Mouse (Mus musculus) hindbrain, embryonic 12.5 days (tissue): Measurements from ENCODE around the gene Ehmt2. TPM values are rescaled to one million over a fixed set of nuclear protein-coding genes. Genes with fewer than 3 reads are reported as not detected.
"Not testable (repeated sequence)": the region's sequence is repeated elsewhere in the genome, so short reads cannot be mapped to it uniquely, and the experiment has no call there.

Experiments used
- ATAC-seq: fragments of 200-750 bp; cut with Nextera tagmentation; 2 replicates; pipeline ENCODE4 v1.8.0; 2017; ENCODE audit warnings: moderate TSS enrichment; ENCODE audit not compliant: low FRiP score
- H3K27ac ChIP-seq: fragments of 300-500 bp; sonication (generic); 2 replicates; pipeline ENCODE4 v1.5.1; 2016; ENCODE audit warnings: mild to moderate bottlenecking
- H3K27me3 ChIP-seq: fragments of 300-500 bp; sonication (generic); 2 replicates; pipeline ENCODE4 v1.6.1; 2016; ENCODE audit warnings: mild to moderate bottlenecking
- H3K36me3 ChIP-seq: fragments of 300-500 bp; sonication (generic); 2 replicates; pipeline ENCODE4 v1.6.1; 2016; ENCODE audit warnings: mild to moderate bottlenecking
- H3K4me1 ChIP-seq: fragments of 300-500 bp; sonication (generic); 2 replicates; pipeline ENCODE4 v1.6.1; 2016
- H3K4me2 ChIP-seq: fragments of 300-500 bp; sonication (generic); replicated peaks from 2 replicates; pipeline ENCODE4 v1.6.1; 2016; ENCODE audit warnings: mild to moderate bottlenecking
- H3K4me3 ChIP-seq: fragments of 300-500 bp; sonication (generic); 2 replicates; pipeline ENCODE4 v1.5.1; 2016; ENCODE audit warnings: mild to moderate bottlenecking
- H3K9ac ChIP-seq: fragments of 300-500 bp; sonication (generic); 2 replicates; pipeline ENCODE4 v1.6.1; 2016; ENCODE audit warnings: mild to moderate bottlenecking, moderate library complexity
- H3K9me3 ChIP-seq: fragments of 300-500 bp; sonication (generic); replicated peaks from 2 replicates; pipeline ENCODE4 v1.6.1; 2016; ENCODE audit warnings: mild to moderate bottlenecking
- WGBS: fragments of 180-500 bp; shearing (Covaris S2); methylation state at CpG from one replicate; pipeline ENCODE4 v1.1.7; 2016; 5-methylcytosine and 5-hydroxymethylcytosine counted together
- polyA plus RNA-seq: library from polyadenylated mRNA; unstranded; fragments of >200 nt; fragmentation: Nextera tagmentation; extraction: Ambion mirVana; gene quantifications from 2 replicates; pipeline ENCODE4 v1.2.1, GENCODE M21; 2016

Ehmt2 gene
- polyA plus RNA-seq, 1 experiment from 2014 or later = 113 TPM

- no peak for ATAC-seq
- WGBS = 92% methylated on average over 8 of the region's 8 CpGs
- H3K9me3 ChIP-seq = no peaks in the 10 kb centered on the region
- H3K36me3 ChIP-seq = peaks cover 13% of the 10 kb centered on the region; the same call in 1 of the 2 replicates
- H3K9ac ChIP-seq = peak overlapping the region; percentile 80
- peaks cover 15% of the 10 kb centered on the region for H3K4me1 ChIP-seq
- H3K4me2 ChIP-seq = peak overlapping the region; percentile 98
- no peaks in the 10 kb centered on the region for H3K27me3 ChIP-seq
- H3K27ac ChIP-seq = no peak overlapping the region
- peak overlapping the region; percentile 65 for H3K4me3 ChIP-seq
Measured at GRCm38 (mm10) chr17:34932287-34932686, 34.0 kb downstream of the Ehmt2 start.

DNA sequence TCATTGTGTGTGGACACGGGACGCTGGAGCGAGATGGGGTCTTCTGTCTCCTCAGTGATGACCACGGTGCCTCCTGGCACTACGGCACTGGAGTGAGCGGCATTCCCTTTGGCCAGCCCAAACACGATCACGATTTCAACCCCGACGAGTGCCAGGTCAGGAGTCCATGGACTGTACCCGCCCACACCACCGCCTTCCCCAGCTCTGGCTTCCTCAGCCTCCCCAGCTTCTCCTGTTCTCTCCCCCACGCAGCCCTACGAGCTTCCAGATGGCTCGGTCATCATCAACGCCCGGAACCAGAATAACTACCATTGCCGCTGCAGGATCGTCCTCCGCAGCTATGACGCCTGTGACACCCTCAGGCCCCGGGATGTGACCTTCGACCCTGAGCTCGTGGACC is 35.8 kb downstream of the Ehmt2 start:
- Histone ChIP-seq H3K4me1 (peaks cover 15% of the 10 kb centered on the region), H3K9ac (0 out of 2 replicates have a peak overlapping the region, but pooled peaks have one; percentile 23), H3K4me3 (no peak overlapping the region), H3K36me3 (peaks cover 13% of the 10 kb centered on the region; the same call in 1 of the 2 replicates), H3K9me3 (no peaks in the 10 kb centered on the region), H3K4me2 (no peak overlapping the region), H3K27ac (no peak overlapping the region), H3K27me3 (no peaks in the 10 kb centered on the region)
- no peak for ATAC-seq
- whole genome bisulfite sequencing = 68% methylated on average over 24 of the region's 24 CpGs

DNA sequence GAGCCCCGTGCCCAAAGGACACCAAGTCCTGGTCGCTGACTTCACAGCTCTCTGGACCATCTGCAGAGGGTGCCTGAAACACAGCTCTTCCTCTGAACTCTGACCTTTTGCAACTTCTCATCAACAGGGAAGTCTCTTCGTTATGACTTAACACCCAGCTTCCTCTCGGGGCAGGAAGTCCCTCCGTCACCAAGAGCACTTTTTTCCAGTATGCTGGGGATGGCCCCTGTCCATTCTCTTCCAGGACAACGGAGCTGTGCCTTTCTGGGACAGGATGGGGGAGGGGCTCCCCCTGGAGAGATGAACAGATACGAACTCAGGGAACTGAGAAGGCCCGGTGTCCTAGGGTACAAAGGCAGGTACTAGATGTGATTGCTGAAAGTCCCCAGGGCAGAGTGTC is 36.6 kb downstream of the Ehmt2 start:
- Histone ChIP-seq H3K9ac (no peak overlapping the region; the same call in 1 of the 2 replicates), H3K27me3 (no peaks in the 10 kb centered on the region), H3K27ac (no peak overlapping the region), H3K4me2 (no peak overlapping the region), H3K9me3 (no peaks in the 10 kb centered on the region), H3K36me3 (peaks cover 13% of the 10 kb centered on the region; the same call in 1 of the 2 replicates), H3K4me1 (peaks cover 15% of the 10 kb centered on the region), H3K4me3 (no peak overlapping the region)
- no peak for ATAC-seq
- WGBS = 42% methylated on average over 8 of the region's 8 CpGs

GRCm38 (mm10) chr17:34937960-34938505 is 39.8 kb downstream of the Ehmt2 start:
- 85% methylated on average over 6 of the region's 6 CpGs for WGBS
- Histone ChIP-seq H3K36me3 (peaks cover 13% of the 10 kb centered on the region; the same call in 1 of the 2 replicates), H3K9ac (no peak overlapping the region), H3K4me2 (no peak overlapping the region), H3K4me3 (no peak overlapping the region), H3K27ac (no peak overlapping the region), H3K27me3 (no peaks in the 10 kb centered on the region), H3K4me1 (peaks cover 14% of the 10 kb centered on the region; the same call in 1 of the 2 replicates), H3K9me3 (no peaks in the 10 kb centered on the region)
- no peak for ATAC-seq

- H3K27me3 ChIP-seq = no peaks in the 10 kb centered on the region
- ATAC-seq = no peak
- peak overlapping the region; percentile 15 for H3K4me3 ChIP-seq
- H3K27ac ChIP-seq = no peak overlapping the region
- H3K4me1 ChIP-seq = peaks cover 6% of the 10 kb centered on the region; the same call in 1 of the 2 replicates
- 12% methylated on average over 15 of the region's 15 CpGs for WGBS
- no peaks in the 10 kb centered on the region for H3K36me3 ChIP-seq
- H3K9ac ChIP-seq = peak overlapping the region; percentile 5; the same call in 1 of the 2 replicates
- no peaks in the 10 kb centered on the region for H3K9me3 ChIP-seq
- peak overlapping the region; percentile 43 for H3K4me2 ChIP-seq
Measured at GRCm38 (mm10) chr17:34941344-34942041, 43.2 kb downstream of the Ehmt2 start.

- ATAC-seq = no peak
Measured at GRCm38 (mm10) chr17:34943128-34943815, 45.0 kb downstream of the Ehmt2 start.

GRCm38 (mm10) chr17:34944362-34944761 is 46.1 kb downstream of the Ehmt2 start:
- Histone ChIP-seq H3K4me3 (no peak overlapping the region), H3K9me3 (no peaks in the 10 kb centered on the region)

More at GRCm38 (mm10) chr17:34943128-34943815, 45.0 kb downstream of the Ehmt2 start:
- Histone ChIP-seq H3K36me3 (no peaks in the 10 kb centered on the region), H3K4me3 (no peak overlapping the region), H3K27ac (no peak overlapping the region), H3K9me3 (no peaks in the 10 kb centered on the region), H3K4me1 (peaks cover 6% of the 10 kb centered on the region; the same call in 1 of the 2 replicates), H3K27me3 (no peaks in the 10 kb centered on the region), H3K9ac (no peak overlapping the region), H3K4me2 (no peak overlapping the region)
- WGBS = 80% methylated on average over 4 of the region's 4 CpGs

DNA sequence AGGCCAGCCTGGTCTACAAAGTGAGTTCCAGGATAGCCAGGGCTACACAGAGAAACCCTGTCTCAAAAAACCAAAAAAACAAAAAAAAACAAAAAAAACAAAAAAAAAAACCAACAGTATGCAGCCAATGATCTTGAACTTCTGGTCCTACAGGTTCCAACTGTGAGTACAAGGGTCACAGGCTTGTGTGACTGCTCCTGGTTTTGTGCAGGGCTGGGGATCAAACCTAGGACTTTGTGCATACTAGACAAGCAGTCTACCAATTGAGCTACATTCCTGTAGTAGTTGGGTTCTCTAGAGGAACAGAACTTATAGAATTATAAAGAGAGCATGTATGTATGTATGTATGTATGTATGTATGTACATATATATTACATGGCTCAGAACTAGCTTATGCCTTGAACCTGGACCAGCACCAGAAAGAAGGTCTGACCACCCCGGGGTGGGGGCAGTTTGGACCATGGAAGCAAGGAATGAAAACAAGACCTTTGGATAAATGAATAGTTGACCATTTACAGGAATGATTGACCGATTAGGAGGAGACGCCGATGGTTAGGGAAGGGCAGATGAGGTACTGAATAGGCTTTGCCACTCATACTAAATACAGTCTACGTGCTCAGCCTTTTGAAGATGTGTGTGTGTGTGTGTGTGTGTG is 48.3 kb downstream of the Ehmt2 start:
- H3K9ac ChIP-seq = no peak overlapping the region
- peaks cover 17% of the 10 kb centered on the region for H3K36me3 ChIP-seq
- no peaks in the 10 kb centered on the region for H3K9me3 ChIP-seq
- peaks cover 16% of the 10 kb centered on the region for H3K4me1 ChIP-seq
- no peaks in the 10 kb centered on the region for H3K27me3 ChIP-seq
- ATAC-seq = no peak
- no peak overlapping the region for H3K4me2 ChIP-seq
- 93% methylated on average over 5 of the region's 5 CpGs for whole genome bisulfite sequencing
- no peak overlapping the region for H3K4me3 ChIP-seq
- H3K27ac ChIP-seq = no peak overlapping the region

More at GRCm38 (mm10) chr17:34944362-34944761, 46.1 kb downstream of the Ehmt2 start:
- Histone ChIP-seq H3K4me2 (no peak overlapping the region), H3K27ac (no peak overlapping the region), H3K4me1 (peaks cover 6% of the 10 kb centered on the region; the same call in 1 of the 2 replicates), H3K36me3 (peaks cover 1% of the 10 kb centered on the region), H3K27me3 (no peaks in the 10 kb centered on the region), H3K9ac (no peak overlapping the region)
- no peak for ATAC-seq

DNA sequence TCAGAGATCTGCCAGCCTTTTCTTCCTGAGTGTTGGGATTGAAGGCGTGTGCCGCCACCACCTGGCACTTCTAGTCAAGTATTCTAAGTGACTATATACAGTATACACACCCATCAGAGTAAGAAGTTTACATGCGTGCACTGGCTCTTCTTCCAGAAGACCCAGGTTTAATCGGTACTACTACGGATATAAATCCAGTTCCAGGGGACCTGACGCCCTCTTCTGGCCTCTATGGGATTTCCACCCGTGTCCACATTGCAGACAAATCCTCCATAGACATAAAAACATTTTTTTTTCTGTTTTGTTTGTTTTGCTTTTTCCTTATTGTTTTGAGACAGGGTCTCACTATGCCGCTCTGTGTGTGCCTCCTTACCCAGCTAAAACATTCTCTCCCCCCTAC is 49.3 kb downstream of the Ehmt2 start:
- H3K4me3 ChIP-seq = no peak overlapping the region
- no peaks in the 10 kb centered on the region for H3K27me3 ChIP-seq
- peaks cover 17% of the 10 kb centered on the region for H3K36me3 ChIP-seq
- 35% methylated on average over 8 of the region's 8 CpGs for WGBS
- no peak overlapping the region for H3K4me2 ChIP-seq
- H3K27ac ChIP-seq = peak overlapping the region; percentile 35; the same call in 1 of the 2 replicates
- H3K4me1 ChIP-seq = peaks cover 13% of the 10 kb centered on the region
- no peak overlapping the region for H3K9ac ChIP-seq
- no peak for ATAC-seq
- H3K9me3 ChIP-seq = no peaks in the 10 kb centered on the region

GRCm38 (mm10) chr17:34948721-34949552 is 50.7 kb downstream of the Ehmt2 start:
- H3K9ac ChIP-seq, H3K27ac ChIP-seq, H3K27me3 ChIP-seq, H3K4me3 ChIP-seq, H3K4me2 ChIP-seq, H3K9me3 ChIP-seq, ATAC-seq: not testable (repeated sequence)
- peaks cover 13% of the 10 kb centered on the region for H3K4me1 ChIP-seq
- 65% methylated on average over 9 of the region's 9 CpGs for WGBS
- H3K36me3 ChIP-seq = peaks cover 17% of the 10 kb centered on the region

DNA sequence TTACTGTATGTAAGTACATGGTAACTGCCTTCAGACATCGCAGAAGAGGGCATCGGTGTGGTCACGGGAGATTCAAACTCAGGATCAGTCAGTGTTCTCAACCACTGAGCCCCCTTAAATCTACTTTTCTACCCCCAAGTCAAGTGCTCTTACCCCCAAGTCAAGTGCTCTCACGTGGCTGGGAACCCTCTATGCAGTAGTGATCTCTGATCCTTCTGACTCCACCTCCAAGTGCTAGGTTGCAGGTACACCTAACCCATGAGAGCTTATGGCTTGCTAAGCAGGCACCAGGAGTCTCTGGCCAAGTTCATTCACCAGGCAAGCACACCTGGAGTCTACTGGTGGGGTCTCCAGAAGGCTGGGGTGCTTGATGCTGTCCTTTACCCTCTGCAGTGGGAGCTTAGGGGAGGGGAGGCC is 51.3 kb downstream of the Ehmt2 start:
- H3K27me3 ChIP-seq = no peaks in the 10 kb centered on the region
- no peak overlapping the region for H3K4me2 ChIP-seq
- no peak for ATAC-seq
- no peak overlapping the region for H3K9ac ChIP-seq
- H3K27ac ChIP-seq = no peak overlapping the region
- H3K4me1 ChIP-seq = peaks cover 13% of the 10 kb centered on the region
- no peaks in the 10 kb centered on the region for H3K9me3 ChIP-seq
- 41% methylated on average over 4 of the region's 4 CpGs for WGBS
- H3K36me3 ChIP-seq = peaks cover 17% of the 10 kb centered on the region
- H3K4me3 ChIP-seq = no peak overlapping the region
